Mouse (Mus musculus): ENCODE data around the gene Mnd1.

- no peak for TF ChIP-seq ZC3H11A (IDR thresholded peaks at IDR 0.05; ENCODE audit: borderline replicate concordance, low read depth, low read length)
- no peak for TF ChIP-seq MAFK (IDR thresholded peaks at IDR 0.05; ENCODE audit: insufficient read depth, low read depth, low read length)
- TF ChIP-seq ZNF384 (IDR thresholded peaks at IDR 0.05; ENCODE audit: low read depth, low read length) = no peak
- no peak for TF ChIP-seq CHD2 (IDR thresholded peaks at IDR 0.05; ENCODE audit: low read depth, low read length)
- TF ChIP-seq HCFC1 (IDR thresholded peaks at IDR 0.05; ENCODE audit: borderline replicate concordance, insufficient read depth, low read length) = no peak
Observed at GRCm38 (mm10) chr3:84155558-84156006, at the start of gene Mnd1.

Data from ES-E14 (cell line).